Mouse (Mus musculus) spleen, adult 2 months (tissue): ENCODE data around the gene Hist1h2bg. TPM values are rescaled to one million over a fixed set of nuclear protein-coding genes. Genes with fewer than 3 reads are reported as not detected.
"Not testable (repeated sequence)": the region's sequence is repeated elsewhere in the genome, so short reads cannot be mapped to it uniquely, and the experiment has no call there.

ENCODE experiments used
- DNase-seq, 2 experiments: peaks; one replicate each; pipeline versions ENCODE4 v3.0.0 to v3.0.0-alpha.2; 2012 to 2021; ENCODE audit warnings: low spot score in 2 of 2, low read depth in 1 of 2
- H3K27ac ChIP-seq: fragments of 200-500 bp; 2 replicates; pipeline ENCODE4 v1.5.1; 2012; ENCODE audit warnings: low read length, inconsistent platforms; ENCODE audit not compliant: insufficient read depth
- H3K27me3 ChIP-seq: fragments of 200-500 bp; 2 replicates; pipeline ENCODE4 v1.6.1; 2012; ENCODE audit warnings: mild to moderate bottlenecking, moderate library complexity, low read length, inconsistent platforms; ENCODE audit not compliant: control insufficient read depth, insufficient read depth
- H3K36me3 ChIP-seq: fragments of 200-500 bp; 2 replicates; pipeline ENCODE4 v1.6.1; 2012; ENCODE audit warnings: mild to moderate bottlenecking, low read length, inconsistent platforms; ENCODE audit not compliant: control insufficient read depth, insufficient read depth
- H3K4me1 ChIP-seq: fragments of 200-500 bp; 2 replicates; pipeline ENCODE4 v1.6.1; 2011; ENCODE audit warnings: inconsistent platforms; ENCODE audit not compliant: control insufficient read depth, insufficient read depth, insufficient read length
- H3K4me3 ChIP-seq: fragments of 200-500 bp; 2 replicates; pipeline ENCODE4 v1.5.1; 2011; ENCODE audit warnings: mild to moderate bottlenecking, inconsistent platforms; ENCODE audit not compliant: insufficient read depth, insufficient read length; ENCODE audit errors: extremely low read depth
- CTCF ChIP-seq: fragments of 200-500 bp; IDR thresholded peaks from 2 replicates; pipeline ENCODE4 v1.5.1; 2011; ENCODE audit warnings: mild to moderate bottlenecking, inconsistent platforms; ENCODE audit not compliant: insufficient read depth, insufficient read length, insufficient replicate concordance; ENCODE audit errors: extremely low read depth
- POLR2A ChIP-seq: fragments of 200-500 bp; IDR thresholded peaks from 2 replicates; pipeline ENCODE4 v1.6.1; 2011; ENCODE audit warnings: low read depth, low read length, inconsistent platforms
- WGBS: fragments of 180-500 bp; shearing (Covaris S2); methylation state at CpG from one replicate; pipeline ENCODE4 v1.1.7; 2018; 5-methylcytosine and 5-hydroxymethylcytosine counted together
- polyA plus RNA-seq: library from polyadenylated mRNA; depleted of rRNA; stranded (reverse); fragments of >200 nt; gene quantifications from 2 replicates; pipeline ENCODE4 v1.2.3, GENCODE M21; 2012

Hist1h2bg gene
- polyA plus RNA-seq, 1 experiment: 57.5 TPM

DNA sequence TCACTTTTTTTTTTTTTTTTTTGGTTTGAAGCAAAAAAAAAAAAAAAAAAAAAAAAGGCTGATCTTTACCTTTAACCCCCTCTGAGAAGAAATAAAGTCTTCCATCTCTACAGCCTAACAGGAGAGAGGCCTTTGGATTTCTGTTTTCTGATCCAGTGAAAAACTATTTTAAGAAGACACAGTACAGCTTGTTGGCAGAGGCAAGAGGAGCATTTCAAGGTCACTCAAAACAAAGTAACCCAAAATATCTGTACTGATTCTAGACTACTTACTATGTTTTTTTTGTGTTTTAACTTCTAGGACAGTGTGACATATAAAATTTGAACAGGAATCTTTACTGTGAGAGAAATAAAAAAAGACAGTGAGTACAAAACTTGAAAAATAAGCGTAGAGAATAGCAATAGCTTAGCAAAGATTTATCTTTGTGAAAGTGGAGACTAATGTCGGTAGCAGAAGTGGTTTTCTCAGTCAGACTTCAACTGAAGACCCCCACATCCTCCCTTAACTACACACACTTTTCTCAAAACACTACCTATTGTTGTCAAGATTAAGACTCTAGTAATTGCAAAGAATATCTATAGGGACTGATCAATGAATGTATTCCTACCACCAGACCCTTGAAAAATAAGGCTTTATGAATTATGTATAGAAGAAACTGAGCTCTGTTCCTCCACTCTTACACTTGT is 41.6 kb upstream of the Hist1h2bg start:
- WGBS: 21% methylated on average over 2 of the region's 2 CpGs
- no peak overlapping the region for H3K4me3 ChIP-seq
- no peak overlapping the region for H3K27ac ChIP-seq
- TF ChIP-seq POLR2A: no peak
- no peak for TF ChIP-seq CTCF
- H3K27me3 ChIP-seq: no peaks in the 10 kb centered on the region
- peaks cover 3% of the 10 kb centered on the region; the same call in 1 of the 2 replicates for H3K4me1 ChIP-seq
- no peak for DNase-seq
- no peaks in the 10 kb centered on the region for H3K36me3 ChIP-seq

DNA sequence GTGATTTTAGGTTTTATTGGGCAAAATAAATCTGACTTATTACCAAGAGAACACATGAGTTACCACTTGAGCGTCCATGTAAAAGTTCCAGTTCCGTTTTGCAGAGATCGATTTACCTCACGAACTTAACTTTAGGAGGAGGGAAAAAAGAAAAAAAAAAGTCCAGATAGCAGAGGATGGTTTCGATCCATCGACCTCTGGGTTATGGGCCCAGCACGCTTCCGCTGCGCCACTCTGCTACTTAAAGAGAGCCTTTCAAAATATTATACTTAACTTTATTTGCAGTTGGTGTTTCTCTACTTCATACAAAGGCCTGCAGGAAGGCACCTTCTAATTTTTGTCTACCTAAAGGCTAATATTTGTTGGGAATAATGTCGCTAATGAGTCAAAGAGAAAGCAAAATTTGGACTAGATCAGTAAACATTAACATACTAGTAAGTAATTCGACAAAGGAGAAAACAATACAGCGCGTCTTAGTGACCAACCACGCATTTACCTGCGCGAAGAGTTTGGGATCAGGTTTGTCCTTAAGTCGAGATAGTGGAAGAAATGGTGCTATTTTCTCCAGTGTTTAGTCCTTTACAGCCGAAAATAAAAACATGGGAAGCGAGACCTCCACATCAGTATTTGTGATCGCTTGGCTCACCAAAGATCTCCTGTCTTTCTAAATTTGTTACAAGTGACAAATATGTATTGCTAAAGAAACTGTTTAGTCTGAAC is 40.9 kb upstream of the Hist1h2bg start:
- peak; percentile 50 to 69 for DNase-seq
- H3K4me1 ChIP-seq: peaks cover 3% of the 10 kb centered on the region; the same call in 1 of the 2 replicates
- WGBS: under 1% methylated on average over 20 of the region's 20 CpGs

DNA sequence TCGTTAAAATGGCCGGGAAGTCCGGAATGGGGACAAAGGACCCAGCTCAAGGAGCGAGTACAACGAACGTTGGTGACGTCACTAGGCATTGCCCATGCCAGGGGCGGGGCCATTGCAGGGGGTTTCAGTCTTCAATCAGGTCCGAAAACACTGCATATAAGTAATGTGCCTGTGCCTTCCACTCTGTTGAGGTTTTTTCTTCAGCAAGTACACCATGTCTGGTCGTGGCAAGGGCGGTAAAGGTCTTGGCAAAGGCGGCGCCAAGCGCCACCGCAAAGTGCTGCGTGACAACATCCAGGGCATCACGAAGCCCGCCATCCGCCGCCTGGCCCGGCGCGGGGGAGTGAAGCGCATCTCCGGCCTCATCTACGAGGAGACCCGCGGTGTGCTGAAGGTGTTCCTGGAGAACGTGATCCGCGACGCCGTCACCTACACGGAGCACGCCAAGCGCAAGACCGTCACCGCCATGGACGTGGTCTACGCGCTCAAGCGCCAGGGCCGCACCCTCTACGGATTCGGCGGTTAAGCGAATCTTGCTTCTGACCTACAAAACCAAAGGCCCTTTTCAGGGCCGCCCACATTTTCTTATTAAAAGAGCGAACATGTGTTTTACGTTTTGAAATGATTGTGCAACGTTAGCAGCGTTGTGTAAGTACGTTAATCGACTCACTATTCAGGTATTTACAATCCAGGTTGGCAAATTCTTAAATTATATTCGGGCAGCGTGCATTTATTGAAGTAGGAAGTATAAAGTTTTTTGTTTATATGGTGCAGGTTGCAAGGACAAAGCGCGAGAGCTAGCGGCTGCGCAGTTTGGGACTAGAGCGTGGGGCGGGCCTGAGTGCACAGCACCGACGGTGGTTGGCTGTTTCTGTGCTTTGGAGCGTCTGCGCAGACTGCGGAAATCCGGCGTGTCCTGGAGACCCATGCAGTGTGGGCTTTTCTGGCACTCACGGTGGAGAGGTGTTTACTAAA is 40.0 kb upstream of the Hist1h2bg start, which contains the start of gene Hist1h4h:
Gene Hist1h4h (plus strand): TSS at position 150 of the 975 bp plus-strand sequence.
- no peaks in the 10 kb centered on the region for H3K27me3 ChIP-seq
- peak; percentile 91 to 93 for DNase-seq
- no peaks in the 10 kb centered on the region for H3K36me3 ChIP-seq
- H3K4me3 ChIP-seq: peak within 1 kb of the TSS; percentile 59
- H3K27ac ChIP-seq: peak within 1 kb of the TSS; percentile 86
- under 1% methylated on average over 66 of the region's 70 CpGs for WGBS
- TF ChIP-seq POLR2A: peak; percentile 99
- no peak for TF ChIP-seq CTCF
- H3K4me1 ChIP-seq: peaks cover 3% of the 10 kb centered on the region; the same call in 1 of the 2 replicates

More for the DNA sequence above, 40.9 kb upstream of the Hist1h2bg start:
- peak overlapping the region; percentile 59 for H3K4me3 ChIP-seq
- no peaks in the 10 kb centered on the region for H3K36me3 ChIP-seq
- peak overlapping the region; percentile 86 for H3K27ac ChIP-seq
- TF ChIP-seq POLR2A: no peak
- TF ChIP-seq CTCF: no peak
- H3K27me3 ChIP-seq: no peaks in the 10 kb centered on the region

- DNase-seq: no peak
- no peaks in the 10 kb centered on the region for H3K36me3 ChIP-seq
- H3K27me3 ChIP-seq: no peaks in the 10 kb centered on the region
- 22% methylated on average over 9 of the region's 9 CpGs for WGBS
- H3K4me1 ChIP-seq: peaks cover 3% of the 10 kb centered on the region; the same call in 1 of the 2 replicates
- peak overlapping the region; percentile 20; the same call in 1 of the 2 replicates for H3K27ac ChIP-seq
- no peak overlapping the region for H3K4me3 ChIP-seq
- TF ChIP-seq POLR2A: no peak
- no peak for TF ChIP-seq CTCF
Observed at GRCm38 (mm10) chr13:23532262-23533075, 38.7 kb upstream of the Hist1h2bg start.

DNA sequence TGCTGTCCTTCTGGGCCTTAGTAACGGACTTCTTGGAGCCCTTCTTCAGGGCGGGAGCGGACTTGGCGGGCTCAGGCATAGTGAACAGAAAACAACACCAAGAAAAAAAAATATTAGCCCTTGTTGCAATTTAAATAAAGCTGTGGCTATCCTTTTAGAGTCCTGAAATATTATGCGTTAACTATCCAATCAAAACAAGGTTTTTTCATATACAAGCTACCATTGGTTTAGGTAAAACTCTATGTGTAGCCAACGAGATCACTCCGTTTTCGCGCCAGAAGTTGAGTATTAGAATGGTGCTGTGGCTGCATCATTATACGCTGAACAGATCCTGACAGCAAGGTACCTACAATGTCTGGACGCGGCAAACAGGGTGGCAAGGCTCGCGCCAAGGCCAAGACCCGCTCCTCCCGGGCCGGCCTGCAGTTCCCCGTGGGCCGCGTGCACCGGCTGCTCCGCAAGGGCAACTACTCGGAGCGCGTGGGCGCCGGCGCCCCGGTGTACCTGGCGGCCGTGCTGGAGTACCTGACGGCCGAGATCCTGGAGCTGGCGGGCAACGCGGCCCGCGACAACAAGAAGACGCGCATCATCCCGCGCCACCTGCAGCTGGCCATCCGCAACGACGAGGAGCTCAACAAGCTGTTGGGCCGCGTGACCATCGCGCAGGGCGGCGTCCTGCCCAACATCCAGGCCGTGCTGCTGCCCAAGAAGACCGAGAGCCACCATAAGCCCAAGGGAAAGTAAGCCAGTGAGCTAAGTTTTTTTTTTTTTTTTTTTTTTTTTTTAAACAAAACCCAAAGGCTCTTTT is 37.4 kb upstream of the Hist1h2bg start, which contains the start of gene Hist1h2af:
Gene Hist1h2af (plus strand): TSS at position 347 of the 808 bp plus-strand sequence.
- Histone ChIP-seq H3K4me3 (peak within 1 kb of the TSS; percentile 46), H3K27ac (peak within 1 kb of the TSS; percentile 60)
- H3K27me3 ChIP-seq, H3K4me1 ChIP-seq, H3K36me3 ChIP-seq: not testable (repeated sequence)
- WGBS: under 1% methylated on average over 32 of the region's 53 CpGs
- DNase-seq: peak; percentile 51 to 55
